Mouse (Mus musculus) liver, adult 2 months (tissue): Measurements from ENCODE around the gene Kif28. TPM values are rescaled to one million over a fixed set of nuclear protein-coding genes. Genes with fewer than 3 reads are reported as not detected.
"Not testable (repeated sequence)": the region's sequence is repeated elsewhere in the genome, so short reads cannot be mapped to it uniquely, and the experiment has no call there.

ENCODE experiments used
- DNase-seq: peaks from one replicate; pipeline ENCODE4 v3.0.0-alpha.2; 2011; ENCODE audit warnings: low read depth, low spot score; ENCODE audit errors: extremely low read depth
- H3K27ac ChIP-seq: fragments of 200-500 bp; replicated peaks from 2 replicates; pipeline ENCODE4 v1.5.1; 2012; ENCODE audit warnings: low read depth, mild to moderate bottlenecking, control low read depth, inconsistent platforms, low read length; ENCODE audit not compliant: insufficient read depth
- H3K27me3 ChIP-seq: fragments of 200-500 bp; 2 replicates; pipeline ENCODE4 v1.6.1; 2012; ENCODE audit warnings: mild to moderate bottlenecking, moderate library complexity, low read length, inconsistent platforms; ENCODE audit not compliant: control insufficient read depth, insufficient read depth
- H3K36me3 ChIP-seq: fragments of 200-500 bp; 2 replicates; pipeline ENCODE4 v1.6.1; 2012; ENCODE audit warnings: low read length, inconsistent platforms; ENCODE audit not compliant: control insufficient read depth, insufficient read depth
- H3K4me1 ChIP-seq: fragments of 200-500 bp; 2 replicates; pipeline ENCODE4 v1.6.1; 2011; ENCODE audit warnings: low read length; ENCODE audit not compliant: control insufficient read depth, insufficient read depth
- H3K4me3 ChIP-seq: fragments of 200-500 bp; 2 replicates; pipeline ENCODE4 v1.5.1; 2011; ENCODE audit warnings: low read depth, mild to moderate bottlenecking, control low read depth, low read length, moderate library complexity; ENCODE audit not compliant: insufficient read depth
- H3K79me2 ChIP-seq: fragments of 200-500 bp; 2 replicates; pipeline ENCODE4 v1.6.1; 2012; ENCODE audit warnings: inconsistent platforms, mild to moderate bottlenecking, low read length, moderate library complexity; ENCODE audit not compliant: control insufficient read depth, insufficient read depth
- H3K9ac ChIP-seq: fragments of 200-500 bp; 2 replicates; pipeline ENCODE4 v1.6.1; 2012; ENCODE audit warnings: low read depth, mild to moderate bottlenecking, control low read depth, inconsistent platforms, low read length
- CTCF ChIP-seq: fragments of 200-500 bp; IDR thresholded peaks from 2 replicates; pipeline ENCODE4 v1.5.1; 2011; ENCODE audit warnings: low read depth, low read length, control low read depth
- POLR2A ChIP-seq: fragments of 200-500 bp; IDR thresholded peaks from 2 replicates; pipeline ENCODE4 v1.6.1; 2011; ENCODE audit warnings: low read length, control low read depth; ENCODE audit not compliant: insufficient read depth; ENCODE audit errors: extremely low read depth
- WGBS: fragments of 180-500 bp; shearing (Covaris S2); methylation state at CpG from one replicate; pipeline ENCODE4 v1.1.7; 2018; 5-methylcytosine and 5-hydroxymethylcytosine counted together
- polyA plus RNA-seq: library from polyadenylated mRNA; depleted of rRNA; stranded (reverse); fragments of >200 nt; gene quantifications from 2 replicates; pipeline ENCODE4 v1.2.3, GENCODE M21; 2012; rRNA removed
- total RNA-seq: library from RNA; depleted of rRNA; stranded (reverse); fragments of >200 nt; gene quantifications from 2 replicates; pipeline ENCODE4 v1.2.3, GENCODE M21; 2014; rRNA removed

The Kif28 gene
- total and polyA plus RNA-seq, 2 experiments = not detected

DNA sequence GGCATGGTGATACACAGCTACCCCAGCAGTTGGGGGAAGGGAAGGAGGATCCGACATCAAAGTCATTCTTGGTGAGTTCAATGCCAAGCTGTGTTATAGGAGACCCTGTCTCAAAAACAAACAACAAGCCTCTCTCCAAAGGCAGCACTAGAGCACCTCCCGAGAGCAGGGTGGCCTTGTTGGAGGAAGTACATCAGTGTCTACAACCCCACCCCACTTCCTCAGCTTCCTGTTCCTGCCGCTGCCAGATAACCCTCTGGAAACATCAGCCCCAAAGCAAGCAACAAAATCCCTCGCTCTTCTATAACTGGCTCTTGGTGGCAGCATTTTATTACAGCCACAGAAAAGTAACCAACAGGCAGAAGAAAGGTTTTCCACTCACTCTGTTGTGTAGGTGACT lies 94.8 kb downstream of the Kif28 start:
- H3K36me3 ChIP-seq = no peaks in the 10 kb centered on the region
- H3K9ac ChIP-seq = no peak overlapping the region
- 61% methylated on average over 4 of the region's 4 CpGs for WGBS
- no peaks in the 10 kb centered on the region for H3K27me3 ChIP-seq
- H3K4me1 ChIP-seq = peaks cover 1% of the 10 kb centered on the region; the same call in 1 of the 2 replicates
- DNase-seq = no peak
- no peaks in the 10 kb centered on the region for H3K79me2 ChIP-seq
- H3K27ac ChIP-seq = peak overlapping the region; percentile 13; the same call in 1 of the 2 replicates
- no peak overlapping the region for H3K4me3 ChIP-seq
- TF ChIP-seq CTCF = no peak
- no peak for TF ChIP-seq POLR2A

DNA sequence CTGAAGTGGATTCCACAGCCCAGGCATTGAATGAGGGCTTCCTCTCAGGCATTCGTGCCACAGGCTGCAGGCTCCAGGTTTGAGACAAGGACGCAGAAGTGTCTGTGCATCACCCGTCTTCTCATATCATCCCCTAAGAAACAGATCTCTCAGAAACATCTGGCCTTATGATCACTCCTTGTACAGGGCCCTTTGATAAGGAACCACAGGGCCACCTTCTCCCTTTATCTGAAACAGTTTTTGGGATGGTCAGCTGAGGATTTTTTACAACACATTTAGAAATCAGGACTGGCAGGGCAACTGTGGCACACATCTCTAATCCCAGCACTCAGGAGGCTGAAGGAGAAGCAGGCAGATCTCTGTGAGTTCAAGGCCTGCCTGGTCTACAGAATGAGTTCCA lies 95.7 kb downstream of the Kif28 start:
- TF ChIP-seq CTCF (no peak), POLR2A (no peak)
- Histone ChIP-seq H3K4me3 (no peak overlapping the region), H3K4me1 (peaks cover 1% of the 10 kb centered on the region; the same call in 1 of the 2 replicates), H3K79me2 (no peaks in the 10 kb centered on the region), H3K36me3 (no peaks in the 10 kb centered on the region), H3K27ac (no peak overlapping the region), H3K27me3 (no peaks in the 10 kb centered on the region), H3K9ac (no peak overlapping the region)
- DNase-seq = no peak
- WGBS = 88% methylated on average over 3 of the region's 3 CpGs

DNA sequence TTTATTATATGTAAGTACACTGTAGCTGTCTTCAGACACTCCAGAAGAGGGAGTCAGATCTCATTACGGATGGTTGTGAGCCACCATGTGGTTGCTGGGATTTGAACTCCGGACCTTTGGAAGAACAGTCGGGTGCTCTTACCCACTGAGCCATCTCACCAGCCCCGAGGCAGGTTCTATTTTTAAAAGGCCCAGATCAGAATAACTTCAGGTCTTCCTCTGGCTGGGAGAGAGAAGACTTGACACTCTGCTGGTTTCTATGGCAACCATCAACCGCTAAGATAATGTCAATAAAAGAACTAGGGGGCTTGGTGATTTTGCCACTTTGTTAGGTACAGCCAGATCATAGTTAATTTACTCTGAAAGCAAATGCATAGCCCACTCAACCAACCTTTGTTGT lies 96.4 kb downstream of the Kif28 start:
- WGBS = 60% methylated on average over 4 of the region's 5 CpGs
- DNase-seq, H3K27me3 ChIP-seq, H3K79me2 ChIP-seq, H3K36me3 ChIP-seq, H3K9ac ChIP-seq, H3K4me1 ChIP-seq, H3K27ac ChIP-seq, H3K4me3 ChIP-seq: not testable (repeated sequence)

DNA sequence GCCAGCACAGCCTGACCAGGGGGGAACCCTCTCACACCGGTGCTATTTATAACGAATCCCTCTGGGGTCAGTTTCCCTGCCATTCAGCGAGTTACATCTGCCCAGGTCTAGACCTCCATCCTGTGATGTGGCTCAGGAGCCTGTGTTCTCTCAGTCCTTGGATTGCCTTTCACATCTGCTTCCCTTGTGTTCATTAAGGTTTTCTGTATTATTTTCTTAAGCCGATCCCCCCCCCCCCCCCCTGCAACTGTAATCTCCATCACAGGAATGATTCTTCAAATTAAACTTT lies 99.1 kb downstream of the Kif28 start:
- no peak overlapping the region for H3K27ac ChIP-seq
- DNase-seq = no peak
- no peaks in the 10 kb centered on the region for H3K27me3 ChIP-seq
- WGBS = 18% methylated on average over 4 of the region's 4 CpGs
- no peak overlapping the region for H3K9ac ChIP-seq
- TF ChIP-seq POLR2A = no peak
- TF ChIP-seq CTCF = no peak
- no peaks in the 10 kb centered on the region for H3K79me2 ChIP-seq
- H3K4me3 ChIP-seq = no peak overlapping the region
- H3K36me3 ChIP-seq = no peaks in the 10 kb centered on the region
- H3K4me1 ChIP-seq = peaks cover 1% of the 10 kb centered on the region; the same call in 1 of the 2 replicates

Other genes with a start within 250 kb of the Kif28 start
- 6.4 and 7.0 TPM in 2 replicates for gene Smyd3, start 227.2 kb downstream of the Kif28 start, total RNA-seq
- gene Smyd3, start 227.2 kb downstream of the Kif28 start, polyA plus RNA-seq = 1.4 TPM in 2 replicates
- gene Tfb2m, start 199.0 kb downstream of the Kif28 start, total RNA-seq = 21.7 and 22.2 TPM in 2 replicates
- gene Tfb2m, start 199.0 kb downstream of the Kif28 start, polyA plus RNA-seq = 8.2 and 9.2 TPM in 2 replicates
- 14.9 and 15.3 TPM in 2 replicates for gene Cnst, start 198.9 kb downstream of the Kif28 start, total RNA-seq
- 3.9 and 4.6 TPM in 2 replicates for gene Cnst, start 198.9 kb downstream of the Kif28 start, polyA plus RNA-seq
- gene Sccpdh, start 77.1 kb downstream of the Kif28 start, total RNA-seq = 4.5 and 4.8 TPM in 2 replicates
- 1.0 and 1.4 TPM in 2 replicates for gene Sccpdh, start 77.1 kb downstream of the Kif28 start, polyA plus RNA-seq
- gene Gm10518, start 58.1 kb upstream of the Kif28 start, total RNA-seq = not detected in 2 replicates
- gene Gm10518, start 58.1 kb upstream of the Kif28 start, polyA plus RNA-seq = not detected in 2 replicates
- gene Ahctf1, start 58.4 kb upstream of the Kif28 start, total RNA-seq = 34.3 and 37.0 TPM in 2 replicates
- 5.2 and 5.9 TPM in 2 replicates for gene Ahctf1, start 58.4 kb upstream of the Kif28 start, polyA plus RNA-seq
- 23.3 and 24.7 TPM in 2 replicates for gene Cdc42bpa, start 215.2 kb upstream of the Kif28 start, total RNA-seq
- 4.3 and 7.0 TPM in 2 replicates for gene Cdc42bpa, start 215.2 kb upstream of the Kif28 start, polyA plus RNA-seq